Mouse (Mus musculus): ENCODE measurements around the gene Ercc6l2. TPM values are rescaled to one million over a fixed set of nuclear protein-coding genes. Genes with fewer than 3 reads are reported as not detected.

The Ercc6l2 gene
- polyA plus RNA-seq, 1 experiment from 2014 or later = 16.9 TPM

- no peak overlapping the region for H3K9ac ChIP-seq
- no peak overlapping the region for H3K4me2 ChIP-seq
- WGBS = 88% methylated on average over 7 of the region's 7 CpGs
- no peak for ATAC-seq
- H3K36me3 ChIP-seq (ENCODE audit: poor library complexity, severe bottlenecking) = no peaks in the 10 kb centered on the region
- no peak overlapping the region for H3K4me3 ChIP-seq
- no peaks in the 10 kb centered on the region for H3K9me3 ChIP-seq (replicated peaks)
- H3K27me3 ChIP-seq = no peaks in the 10 kb centered on the region
- H3K4me1 ChIP-seq = peaks cover 11% of the 10 kb centered on the region
- H3K27ac ChIP-seq = no peak overlapping the region
Measured at GRCm38 (mm10) chr13:63943605-63944004, 128.6 kb downstream of the Ercc6l2 start.

- Histone ChIP-seq H3K27me3 (0 out of 2 replicates have a peak, but pooled peaks cover 6% of the 10 kb centered on the region), H3K4me1 (peaks cover 11% of the 10 kb centered on the region), H3K27ac (no peak overlapping the region; the same call in 1 of the 2 replicates), H3K9ac (no peak overlapping the region), H3K4me3 (no peak overlapping the region), H3K9me3 (replicated peaks) (no peaks in the 10 kb centered on the region), H3K36me3 (ENCODE audit: poor library complexity, severe bottlenecking) (no peaks in the 10 kb centered on the region), H3K4me2 (no peak overlapping the region)
- 23% methylated on average over 13 of the region's 13 CpGs for WGBS
- ATAC-seq = no peak
Measured at GRCm38 (mm10) chr13:63944344-63945021, 129.4 kb downstream of the Ercc6l2 start.

Other genes with a start within 250 kb of the Ercc6l2 start
- 11.3 and 16.0 TPM in 2 replicates for gene Ptch1, start 241.6 kb upstream of the Ercc6l2 start, polyA plus RNA-seq (2015; fragmentation: Nextera tagmentation; extraction: Ambion mirVana)

Measured in forebrain, embryonic 13.5 days (tissue).